Mouse (Mus musculus) thymus, adult 2 months (tissue): Measurements from ENCODE around the gene Homer1.

Experiments used
- CTCF ChIP-seq: fragments of 200-500 bp; IDR thresholded peaks from 2 replicates; pipeline ENCODE4 v1.5.1; 2012; ENCODE audit warnings: mild to moderate bottlenecking, control low read depth, low read length, moderate library complexity, borderline replicate concordance; ENCODE audit not compliant: control insufficient read depth, poor library complexity, insufficient read depth; ENCODE audit errors: extremely low read depth
- POLR2A ChIP-seq: fragments of 200-500 bp; IDR thresholded peaks from 2 replicates; pipeline ENCODE4 v1.6.1; 2012; ENCODE audit warnings: mild to moderate bottlenecking, low read length, control low read depth, moderate library complexity; ENCODE audit not compliant: control insufficient read depth, poor library complexity, insufficient read depth; ENCODE audit errors: extremely low read depth

- TF ChIP-seq CTCF (no peak), POLR2A (no peak)
Observed at GRCm38 (mm10) chr13:93401947-93402346, 102.5 kb downstream of the Homer1 start.
